Mouse (Mus musculus) fibroblast of lung, adult 2 months (primary cell): Measurements from ENCODE around the gene Sord.

ENCODE experiments used
- DNase-seq: peaks from one replicate; pipeline ENCODE4 v3.0.0-alpha.2; 2011; ENCODE audit warnings: low read depth

Gene Sord

GRCm38 (mm10) chr2:122302574-122303241 lies 68.2 kb downstream of the Sord start:
- DNase-seq: no peak

GRCm38 (mm10) chr2:122304544-122304943 lies 70.0 kb downstream of the Sord start:
- no peak for DNase-seq

GRCm38 (mm10) chr2:122305097-122305892 lies 70.7 kb downstream of the Sord start:
- no peak for DNase-seq

GRCm38 (mm10) chr2:122306184-122306583 lies 71.6 kb downstream of the Sord start:
- peak; percentile 85 for DNase-seq

GRCm38 (mm10) chr2:122309647-122310046 lies 75.1 kb downstream of the Sord start:
- DNase-seq: no peak

- DNase-seq: no peak
Observed at GRCm38 (mm10) chr2:122311561-122311960, 77.0 kb downstream of the Sord start.

GRCm38 (mm10) chr2:122312722-122313417 lies 78.3 kb downstream of the Sord start:
- DNase-seq: no peak

- no peak for DNase-seq
Observed at GRCm38 (mm10) chr2:122313536-122313935, 79.0 kb downstream of the Sord start, which contains the start of gene Duoxa1. Gene Duoxa1, minus strand, starts transcription at chr2:122313730.
